15 mouse cellular contexts compared by ENCODE assay signal in genomic region chr10:82958218-82958761, GRCm38 (mm10). TPM values are rescaled to one million over a fixed set of nuclear protein-coding genes. Genes with fewer than 3 reads are reported as not detected.
DNase-seq lines count a peak whose midpoint lies in the region; ATAC-seq and TF ChIP-seq lines count a peak whose summit lies in the region.
"Had no signal": no experiment of that assay in that cellular context is flagged by ENCODE, and none has a peak within 500 bp of the region (broad histone marks: within the 10 kb centered on the region; RNA-seq: fewer than 3 reads in every experiment).

No protein-coding gene starts in this region.

- no peaks in the 10 kb centered on the region for H3K9me3 ChIP-seq in lung, postnatal 0 days (ENCODE audit: low read length)

- TF ChIP-seq EP300 in lung, postnatal 0 days (IDR thresholded peaks at IDR 0.05): no peak

- 48% methylated on average over 5 of the region's 5 CpGs for WGBS in lung, postnatal 0 days

- no peak for TF ChIP-seq CTCF in lung, postnatal 0 days (IDR thresholded peaks at IDR 0.05)

- no peaks in the 10 kb centered on the region for H3K36me3 ChIP-seq in lung, postnatal 0 days (ENCODE audit: insufficient read depth, low read length)
- H3K36me3 ChIP-seq: forebrain, embryonic 12.5 days; hindbrain, embryonic 12.5 days; limb, embryonic 15.5 days had no signal

- no peak overlapping the region for H3K27ac ChIP-seq in lung, postnatal 0 days (ENCODE audit: low read length)
- H3K27ac ChIP-seq: forebrain, embryonic 12.5 days; hindbrain, embryonic 12.5 days; limb, embryonic 15.5 days had no signal

- peak; percentile 92 for DNase-seq in heart, adult 11 months
- no peak for DNase-seq in heart, postnatal 25 days (ENCODE audit: low spot score)
- peak; percentile 29 for DNase-seq in ovary, adult 18-20 months (ENCODE audit: low spot score)
- DNase-seq in ovary, postnatal 36 days (ENCODE audit: low spot score): no peak
- DNase-seq in lung, postnatal 0 days (ENCODE audit: low spot score): peak; percentile 50
- peak; percentile 12 for DNase-seq in skeletal muscle tissue, adult 2 months (ENCODE audit: low read depth, low spot score)
- no peak for DNase-seq in gastrocnemius, adult 8-10 months (ENCODE audit: low spot score in 2 of 2)
- no peak for DNase-seq in cerebellum, postnatal 4 days (ENCODE audit: low spot score in 2 of 2)
- DNase-seq: gastrocnemius, postnatal 36 days; kidney, adult 18-20 months; thymus, adult 18-20 months had no signal

- no peak overlapping the region for H3K4me2 ChIP-seq in lung, postnatal 0 days (replicated peaks; ENCODE audit: low read depth, low read length)
- H3K4me2 ChIP-seq: forebrain, embryonic 12.5 days; hindbrain, embryonic 12.5 days; limb, embryonic 15.5 days; midbrain, embryonic 11.5 days had no signal

- no peaks in the 10 kb centered on the region for H3K4me1 ChIP-seq in lung, postnatal 0 days (ENCODE audit: insufficient read depth, low read depth, low read length)
- H3K4me1 ChIP-seq: forebrain, embryonic 12.5 days; hindbrain, embryonic 12.5 days; limb, embryonic 15.5 days had no signal

- no peak overlapping the region for H3K9ac ChIP-seq in lung, postnatal 0 days (replicated peaks; ENCODE audit: low read depth)
- H3K9ac ChIP-seq: forebrain, embryonic 12.5 days; hindbrain, embryonic 12.5 days; limb, embryonic 15.5 days had no signal

- ATAC-seq in lung, postnatal 0 days: peak; percentile 67

- intact Hi-C loops in heart, postnatal 25 days (cut with DNase I): no loop called here

- H3K4me3 ChIP-seq in lung, postnatal 0 days (ENCODE audit: low read depth, low read length): no peak overlapping the region
- H3K4me3 ChIP-seq: forebrain, embryonic 12.5 days; hindbrain, embryonic 12.5 days; limb, embryonic 15.5 days had no signal

- no peaks in the 10 kb centered on the region for H3K27me3 ChIP-seq in lung, postnatal 0 days (replicated peaks; ENCODE audit: insufficient read depth, low read length)
- H3K27me3 ChIP-seq: forebrain, embryonic 12.5 days; hindbrain, embryonic 12.5 days; limb, embryonic 15.5 days had no signal

RNA-seq across cellular contexts. Expression of gene Chst11, which starts 27.0 kb away (rescaled TPM):
- total RNA-seq in heart, postnatal 25 days (2021): 1 to 10 TPM; 2.8 to 3.4 TPM
- 0.74 and 0.98 TPM in 2 replicates for polyA plus RNA-seq in lung, postnatal 0 days (2015; fragmentation: Nextera tagmentation; extraction: Ambion mirVana)
- 1 to 10 TPM in 3 of 4 experiments, under 1 TPM in 1; 0.61 to 1.5 (median 1.2) TPM for total RNA-seq in gastrocnemius, adult 8-10 months (2022)

Comparison
In these comparisons a context has a peak if more than half of its experiments do, and no peak if none do; other contexts are left out.
1. DNase-seq: peak in heart, adult 11 months (single experiment), ovary, adult 18-20 months (single experiment), lung, postnatal 0 days (single experiment) and skeletal muscle tissue, adult 2 months (single experiment); none in heart, postnatal 25 days (single experiment), ovary, postnatal 36 days (single experiment), gastrocnemius, adult 8-10 months (0 of 2) and cerebellum, postnatal 4 days (0 of 2).